Mouse (Mus musculus) activated CD4-positive, CD25-positive, alpha-beta regulatory T cell, adult 4 months (primary cell): Measurements from ENCODE around the gene Syce3. TPM values are rescaled to one million over a fixed set of nuclear protein-coding genes. Genes with fewer than 3 reads are reported as not detected.
A peak's percentile ranks its signal among the peaks of the same experiment; 100 is the strongest.

ENCODE experiments used
- ATAC-seq: one replicate; pipeline ENCODE4 v1.8.0; 2017
- polyA plus RNA-seq, 2 experiments: library from polyadenylated mRNA; unstranded; fragments of 100-300 nt; shearing (Covaris generic); gene quantifications; one replicate each; pipeline ENCODE4 v1.2.1; 2017

The Syce3 gene
- polyA plus RNA-seq, 2 experiments from 2014 or later = not detected

- no peak for ATAC-seq
Observed at GRCm38 (mm10) chr15:89372068-89372467, 38.2 kb downstream of the Syce3 start.

GRCm38 (mm10) chr15:89365141-89365551 is 45.2 kb downstream of the Syce3 start:
- ATAC-seq = no peak

GRCm38 (mm10) chr15:89363051-89363450 is 47.3 kb downstream of the Syce3 start:
- no peak for ATAC-seq

GRCm38 (mm10) chr15:89358784-89359183 is 51.5 kb downstream of the Syce3 start:
- ATAC-seq = no peak

GRCm38 (mm10) chr15:89356372-89356771 is 53.9 kb downstream of the Syce3 start:
- ATAC-seq = no peak

- ATAC-seq = peak; percentile 86
Observed at GRCm38 (mm10) chr15:89355241-89356187, 54.8 kb downstream of the Syce3 start, which contains the start of the genes Lmf2 and Ncaph2. Lmf2 (minus strand) TSS chr15:89355659. Ncaph2 (plus strand) TSS chr15:89355719.

- ATAC-seq = no peak
Observed at GRCm38 (mm10) chr15:89354455-89354854, 55.8 kb downstream of the Syce3 start.

- ATAC-seq = no peak
Observed at GRCm38 (mm10) chr15:89353837-89354236, 56.5 kb downstream of the Syce3 start.

- no peak for ATAC-seq
Observed at GRCm38 (mm10) chr15:89352795-89353194, 57.5 kb downstream of the Syce3 start.

GRCm38 (mm10) chr15:89352054-89352453 is 58.2 kb downstream of the Syce3 start:
- ATAC-seq = no peak

GRCm38 (mm10) chr15:89351302-89351701 is 59.0 kb downstream of the Syce3 start:
- ATAC-seq = no peak

GRCm38 (mm10) chr15:89350447-89350846 is 59.9 kb downstream of the Syce3 start:
- ATAC-seq = no peak

- ATAC-seq = no peak
Observed at GRCm38 (mm10) chr15:89343325-89343724, 67.0 kb downstream of the Syce3 start.

- no peak for ATAC-seq
Observed at GRCm38 (mm10) chr15:89341678-89342077, 68.6 kb downstream of the Syce3 start.

Other genes with a start within 250 kb of the Syce3 start
- 1 to 10 TPM; 1.0 to 2.1 TPM for gene Plxnb2, start 229.7 kb downstream of the Syce3 start, polyA plus RNA-seq
- 1 to 10 TPM; 7.7 to 8.4 TPM for gene Dennd6b, start 214.0 kb downstream of the Syce3 start, polyA plus RNA-seq
- gene Ppp6r2, start 198.9 kb downstream of the Syce3 start, polyA plus RNA-seq = 10 to 100 TPM; 20.8 to 25.1 TPM
- gene Sbf1, start 95.2 kb downstream of the Syce3 start, polyA plus RNA-seq = 100 to 1,000 TPM in 1 of 2 experiments, 10 to 100 TPM in 1; 80.4 to 102 TPM
- not detected for gene Adm2, start 87.8 kb downstream of the Syce3 start, polyA plus RNA-seq
- gene Miox, start 76.1 kb downstream of the Syce3 start, polyA plus RNA-seq = not detected
- 10 to 100 TPM; 20.8 to 38.6 TPM for gene Lmf2, start 54.8 kb downstream of the Syce3 start, polyA plus RNA-seq
- 100 to 1,000 TPM; 141 to 171 TPM for gene Ncaph2, start 54.8 kb downstream of the Syce3 start, polyA plus RNA-seq
- 1 to 10 TPM; 2.1 to 4.9 TPM for gene Sco2, start 36.7 kb downstream of the Syce3 start, polyA plus RNA-seq
- gene Tymp, start 33.5 kb downstream of the Syce3 start, polyA plus RNA-seq = under 1 TPM; 0.61 to 0.74 TPM
- gene Odf3b, start 31.2 kb downstream of the Syce3 start, polyA plus RNA-seq = 1 to 10 TPM; 1.2 to 1.9 TPM
- gene Klhdc7b, start 25.6 kb downstream of the Syce3 start, polyA plus RNA-seq = under 1 TPM in 1 of 2 experiments, not detected in 1; 0.23 TPM
- gene Cpt1b, start 15.4 kb upstream of the Syce3 start, polyA plus RNA-seq = under 1 TPM; 0.26 to 0.57 TPM
- gene C730034F03Rik, start 19.1 kb upstream of the Syce3 start, polyA plus RNA-seq = 1 to 10 TPM; 4.1 to 5.8 TPM
- not detected for gene Gm44502, start 19.2 kb upstream of the Syce3 start, polyA plus RNA-seq
- 10 to 100 TPM; 50.7 to 55.4 TPM for gene Chkb, start 19.4 kb upstream of the Syce3 start, polyA plus RNA-seq
- under 1 TPM in 1 of 2 experiments, not detected in 1; 0.34 TPM for gene Mapk8ip2, start 43.4 kb upstream of the Syce3 start, polyA plus RNA-seq
- 1 to 10 TPM; 6.8 to 8.6 TPM for gene Arsa, start 66.9 kb upstream of the Syce3 start, polyA plus RNA-seq
- not detected for gene Shank3, start 89.1 kb upstream of the Syce3 start, polyA plus RNA-seq
- gene Acr, start 157.8 kb upstream of the Syce3 start, polyA plus RNA-seq = not detected
- 1 to 10 TPM in 1 of 2 experiments, under 1 TPM in 1; 0.88 to 2.6 TPM for gene Rabl2, start 181.4 kb upstream of the Syce3 start, polyA plus RNA-seq